Mouse (Mus musculus): ENCODE measurements around the gene Rpa1.

Gene Rpa1

GRCm38 (mm10) chr11:75262791-75263190 is 85.3 kb downstream of the Rpa1 start:
- DNase-seq (ENCODE audit: low read depth, low spot score), result no peak

- no peak for DNase-seq (ENCODE audit: low read depth, low spot score)
These were observed 85.9 kb downstream of the Rpa1 start for GRCm38 (mm10) chr11:75262181-75262580.

GRCm38 (mm10) chr11:75261730-75262129 is 86.4 kb downstream of the Rpa1 start:
- DNase-seq (ENCODE audit: low read depth, low spot score), result no peak

- no peak for DNase-seq (ENCODE audit: low read depth, low spot score)
These were observed 87.1 kb downstream of the Rpa1 start for GRCm38 (mm10) chr11:75261016-75261415.

- peak; percentile 72 for DNase-seq (ENCODE audit: low read depth, low spot score)
These were observed 88.0 kb downstream of the Rpa1 start for GRCm38 (mm10) chr11:75259996-75260561.

- DNase-seq (ENCODE audit: low read depth, low spot score), result no peak
These were observed 88.7 kb downstream of the Rpa1 start for GRCm38 (mm10) chr11:75259416-75259815.

- no peak for DNase-seq (ENCODE audit: low read depth, low spot score)
These were observed 91.0 kb downstream of the Rpa1 start for GRCm38 (mm10) chr11:75257056-75257648.

GRCm38 (mm10) chr11:75255330-75255729 is 92.8 kb downstream of the Rpa1 start:
- DNase-seq (ENCODE audit: low read depth, low spot score), result no peak

- DNase-seq (ENCODE audit: low read depth, low spot score), result peak; percentile 62
These were observed 93.7 kb downstream of the Rpa1 start for GRCm38 (mm10) chr11:75254252-75254912.

- DNase-seq (ENCODE audit: low read depth, low spot score), result no peak
These were observed 96.5 kb downstream of the Rpa1 start for GRCm38 (mm10) chr11:75251557-75252070.

- no peak for DNase-seq (ENCODE audit: low read depth, low spot score)
These were observed 97.1 kb downstream of the Rpa1 start for GRCm38 (mm10) chr11:75251006-75251512.

- DNase-seq (ENCODE audit: low read depth, low spot score), result no peak
These were observed 98.5 kb downstream of the Rpa1 start for GRCm38 (mm10) chr11:75249588-75249987.
